Mouse (Mus musculus) Patski (cell line): ENCODE measurements around the gene Shmt2. TPM values are rescaled to one million over a fixed set of nuclear protein-coding genes. Genes with fewer than 3 reads are reported as not detected.

Experiments
- ATAC-seq: fragments of 100-300 bp; one replicate; pipeline ENCODE4 v1.8.0; 2021
- CTCF ChIA-PET: fragments of 350-600 bp; sonication (Branson Sonifier 250); formaldehyde crosslinking; loops from one replicate; lab custom pipeline; 2022; ENCODE audit warnings: inconsistent platforms; lab: Charles Lee
- POLR2A ChIA-PET: fragments of 350-600 bp; sonication (Branson Sonifier 250); formaldehyde crosslinking; loops from one replicate; lab custom pipeline; 2022; ENCODE audit warnings: antibody characterized with exemption, inconsistent platforms; lab: Charles Lee
- DNase-seq: peaks from one replicate; pipeline ENCODE4 v3.0.0-alpha.2; 2011; ENCODE audit warnings: low read depth, low spot score
- H3K27me3 ChIP-seq: fragments of 371-371 bp; one replicate; pipeline ENCODE4 v1.5.1; 2021
- CTCF ChIP-seq: fragments of 100-300 bp; IDR thresholded peaks from one replicate; pipeline ENCODE4 v1.5.1; 2021
- in situ Hi-C: fragments of 300-500 bp; cut with MboI; formaldehyde crosslinking; loops from 3 replicates; pipeline ENCODE4 v1.11.1; 2018; ENCODE audit warnings: low pct_unique_long_range_greater_than_20kb, mixed read lengths
- polyA plus RNA-seq: library from polyadenylated mRNA; unstranded; gene quantifications from one replicate; pipeline ENCODE4 v1.2.3, GENCODE M21; 2021

Shmt2 gene
- polyA plus RNA-seq, 1 experiment from 2014 or later, result 144 TPM

DNA sequence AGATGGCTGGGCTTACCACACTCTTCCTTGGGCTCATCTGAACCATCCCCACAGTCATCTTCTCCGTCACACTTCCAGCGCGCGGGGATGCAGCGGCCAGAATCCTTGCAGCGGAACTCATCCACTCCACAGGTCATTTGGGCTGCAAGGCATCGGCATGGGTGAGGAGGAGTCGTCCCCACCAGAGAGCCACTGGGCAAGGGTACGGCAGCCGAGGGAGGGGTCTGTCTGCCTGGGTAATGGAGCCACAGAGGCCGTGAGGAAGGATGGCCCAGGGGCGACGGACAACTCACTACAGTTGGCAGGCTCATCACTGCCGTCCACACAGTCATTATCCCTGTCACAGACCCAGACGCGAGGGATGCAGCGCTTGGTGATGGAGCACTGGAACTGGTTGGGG is 27.6 kb upstream of the Shmt2 start:
- no peaks in the 10 kb centered on the region for H3K27me3 ChIP-seq
- in situ Hi-C loops, result no loop called here
- DNase-seq (no peak), ATAC-seq (no peak)
- TF ChIP-seq CTCF, result no peak
- ChIA-PET POLR2A (no interaction called here), CTCF (no interaction called here)

DNA sequence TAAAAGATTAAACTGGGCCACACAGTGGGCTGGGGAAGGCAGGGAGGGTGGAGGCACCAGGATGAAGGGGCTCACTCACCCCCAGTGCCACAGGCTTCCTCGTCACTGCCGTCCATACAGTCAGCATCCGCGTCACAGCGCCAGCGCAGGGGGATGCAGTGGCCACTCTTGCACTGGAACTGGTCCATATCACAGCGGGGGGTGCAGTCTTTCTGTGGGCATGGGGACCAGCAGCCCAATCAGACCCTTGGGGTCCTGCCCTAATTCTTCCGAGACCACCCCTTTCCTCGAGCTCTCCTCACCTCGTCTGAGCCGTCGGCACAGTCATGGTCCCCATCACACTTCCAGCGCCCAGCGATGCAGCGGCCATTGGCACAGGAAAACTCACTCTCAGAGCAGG is 26.0 kb upstream of the Shmt2 start:
- TF ChIP-seq CTCF, result no peak
- no peak for ATAC-seq
- H3K27me3 ChIP-seq, result no peaks in the 10 kb centered on the region
- no peak for DNase-seq
- ChIA-PET CTCF (interaction anchor here (3.3 kb wide), 1 partner anchor 8 kb away, joined by 16 read pairs; no protein-coding TSS in a partner anchor), POLR2A (no interaction called here)
- in situ Hi-C loops, result no loop called here

DNA sequence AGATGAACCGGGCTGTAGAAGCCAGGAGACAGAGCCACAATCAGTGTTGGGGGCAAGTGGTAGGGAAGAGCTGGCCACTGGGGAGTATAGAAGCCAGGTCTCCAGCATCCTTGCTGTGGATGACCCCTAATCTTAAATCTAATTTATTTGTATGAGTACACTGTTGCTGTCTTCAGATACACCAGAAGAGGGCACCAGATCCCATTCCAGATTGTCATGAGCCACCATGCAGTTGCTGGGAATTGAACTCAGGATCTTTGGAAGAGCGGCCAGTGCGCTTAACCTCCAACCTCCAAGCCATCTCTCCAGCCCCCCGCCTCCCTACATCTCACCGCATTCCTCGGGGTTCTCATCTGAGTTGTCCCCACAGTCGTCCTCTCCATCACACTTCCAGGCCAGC is 24.3 kb upstream of the Shmt2 start:
- ATAC-seq, result no peak
- ChIA-PET CTCF (interaction anchor here (1.4 to 3.3 kb wide), 3 partner anchors 9 to 15 kb away, joined by 3 to 16 read pairs (median 3); no protein-coding TSS in a partner anchor), POLR2A (interaction anchor here (1.3 kb wide), 1 partner anchor 15 kb away, joined by 4 read pairs; no protein-coding TSS in a partner anchor)
- no peak for TF ChIP-seq CTCF
- DNase-seq, result no peak
- H3K27me3 ChIP-seq, result no peaks in the 10 kb centered on the region
- in situ Hi-C loops, result no loop called here

GRCm38 (mm10) chr10:127544375-127544774 is 22.1 kb upstream of the Shmt2 start:
- POLR2A ChIA-PET, result interaction anchor here (0.7 kb wide), 1 partner anchor 120 kb away, joined by 4 read pairs; no protein-coding TSS in a partner anchor
- no peak for ATAC-seq
- TF ChIP-seq CTCF, result no peak
- CTCF ChIA-PET, result interaction anchor here (0.9 to 2.1 kb wide), 5 partner anchors 11 to 87 kb away, joined by 3 to 7 read pairs (median 5); no protein-coding TSS in a partner anchor
- in situ Hi-C loops, result loop anchor here (5.0 kb wide), 1 partner anchor 37 kb away; no protein-coding TSS in a partner anchor
- H3K27me3 ChIP-seq, result no peaks in the 10 kb centered on the region
- no peak for DNase-seq

DNA sequence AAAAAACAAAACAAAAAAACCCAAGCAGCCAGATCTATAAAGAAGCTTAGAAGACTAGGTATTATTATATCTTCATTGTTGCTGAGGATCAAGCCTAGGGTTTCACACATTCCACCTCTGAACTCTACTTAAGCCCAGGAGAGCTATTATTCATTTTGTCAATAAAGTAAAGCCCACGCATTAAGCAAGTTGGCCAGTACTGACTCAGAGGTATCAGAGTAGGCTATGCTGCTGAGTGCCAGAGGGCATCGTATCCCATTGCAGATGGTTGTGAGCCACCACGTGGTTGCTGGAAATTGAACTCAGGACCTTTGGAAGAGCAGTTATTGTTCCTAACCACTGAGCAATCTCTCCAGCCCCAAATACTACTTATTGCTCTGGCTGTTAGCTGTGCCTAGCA is 21.7 kb upstream of the Shmt2 start:
- in situ Hi-C loops, result loop anchor here (5.0 kb wide), 1 partner anchor 37 kb away; no protein-coding TSS in a partner anchor
- ChIA-PET POLR2A (interaction anchor here (0.7 kb wide), 1 partner anchor 120 kb away, joined by 4 read pairs; no protein-coding TSS in a partner anchor), CTCF (interaction anchor here (0.9 to 2.1 kb wide), 5 partner anchors 11 to 87 kb away, joined by 3 to 7 read pairs (median 5); no protein-coding TSS in a partner anchor)
- DNase-seq, result no peak
- H3K27me3 ChIP-seq, result no peaks in the 10 kb centered on the region
- no peak for ATAC-seq
- no peak for TF ChIP-seq CTCF

- ChIA-PET POLR2A (no interaction called here), CTCF (interaction anchor here (1.6 to 2.9 kb wide), 3 partner anchors 12 to 45 kb away, joined by 3 to 15 read pairs (median 7); no protein-coding TSS in a partner anchor)
- no peak for TF ChIP-seq CTCF
- in situ Hi-C loops, result loop anchor here (5.0 kb wide), 1 partner anchor 35 kb away; no protein-coding TSS in a partner anchor
- H3K27me3 ChIP-seq, result no peaks in the 10 kb centered on the region
- DNase-seq (no peak), ATAC-seq (no peak)
These were observed 20.5 kb upstream of the Shmt2 start for GRCm38 (mm10) chr10:127542720-127543119.

DNA sequence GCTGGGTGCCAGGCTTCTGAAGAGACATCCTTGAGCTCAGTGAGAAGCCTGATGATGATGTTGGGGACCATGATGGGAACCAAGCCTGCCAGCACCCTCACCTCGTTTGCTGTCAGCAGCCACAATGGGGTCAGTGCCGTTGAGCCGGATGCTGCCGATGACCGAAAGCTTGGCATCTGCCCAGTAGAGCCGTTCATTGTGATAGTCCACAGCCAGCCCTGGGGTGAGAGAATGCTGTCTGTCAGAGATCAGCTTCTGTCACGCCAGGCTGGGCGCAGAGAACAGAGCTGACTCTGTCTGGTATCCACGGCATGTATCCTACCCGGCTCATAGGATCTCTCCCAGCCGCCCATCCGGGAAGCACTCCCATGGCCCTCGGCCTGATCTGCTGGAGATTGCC is 19.8 kb upstream of the Shmt2 start:
- in situ Hi-C loops, result loop anchor here (5.0 kb wide), 1 partner anchor 35 kb away; no protein-coding TSS in a partner anchor
- ATAC-seq, result peak; percentile 70
- no peak for TF ChIP-seq CTCF
- peak; percentile 74 for DNase-seq
- CTCF ChIA-PET, result interaction anchor here (1.6 to 2.9 kb wide), 2 partner anchors 29 to 45 kb away, joined by 3 to 15 read pairs; no protein-coding TSS in a partner anchor
- no peaks in the 10 kb centered on the region for H3K27me3 ChIP-seq
- POLR2A ChIA-PET, result no interaction called here

DNA sequence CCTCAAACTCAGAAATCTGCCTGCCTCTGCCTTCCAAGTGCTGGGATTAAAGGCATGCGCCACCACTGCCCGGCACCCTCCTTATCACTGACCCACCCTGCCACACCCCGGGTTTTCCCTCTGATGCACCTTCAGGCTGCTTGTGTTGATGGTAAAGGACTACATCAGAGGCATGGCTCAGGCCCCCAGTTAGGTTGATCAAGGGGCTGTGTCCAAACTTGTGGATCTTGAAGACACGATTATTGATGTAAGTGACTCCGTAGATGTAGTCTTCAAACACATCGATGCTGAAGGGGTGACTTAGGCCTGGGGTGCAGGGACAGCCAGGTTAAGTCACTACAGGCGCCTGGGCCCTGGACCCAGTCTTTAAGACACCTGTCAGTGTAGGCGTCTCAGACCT is 19.3 kb upstream of the Shmt2 start:
- in situ Hi-C loops, result loop anchor here (5.0 kb wide), 1 partner anchor 34 kb away; no protein-coding TSS in a partner anchor
- ChIA-PET POLR2A (no interaction called here), CTCF (interaction anchor here (1.0 to 2.9 kb wide), 3 partner anchors 14 to 44 kb away, joined by 3 to 15 read pairs (median 3); no protein-coding TSS in a partner anchor)
- no peaks in the 10 kb centered on the region for H3K27me3 ChIP-seq
- TF ChIP-seq CTCF, result no peak
- no peak for DNase-seq
- ATAC-seq, result no peak

DNA sequence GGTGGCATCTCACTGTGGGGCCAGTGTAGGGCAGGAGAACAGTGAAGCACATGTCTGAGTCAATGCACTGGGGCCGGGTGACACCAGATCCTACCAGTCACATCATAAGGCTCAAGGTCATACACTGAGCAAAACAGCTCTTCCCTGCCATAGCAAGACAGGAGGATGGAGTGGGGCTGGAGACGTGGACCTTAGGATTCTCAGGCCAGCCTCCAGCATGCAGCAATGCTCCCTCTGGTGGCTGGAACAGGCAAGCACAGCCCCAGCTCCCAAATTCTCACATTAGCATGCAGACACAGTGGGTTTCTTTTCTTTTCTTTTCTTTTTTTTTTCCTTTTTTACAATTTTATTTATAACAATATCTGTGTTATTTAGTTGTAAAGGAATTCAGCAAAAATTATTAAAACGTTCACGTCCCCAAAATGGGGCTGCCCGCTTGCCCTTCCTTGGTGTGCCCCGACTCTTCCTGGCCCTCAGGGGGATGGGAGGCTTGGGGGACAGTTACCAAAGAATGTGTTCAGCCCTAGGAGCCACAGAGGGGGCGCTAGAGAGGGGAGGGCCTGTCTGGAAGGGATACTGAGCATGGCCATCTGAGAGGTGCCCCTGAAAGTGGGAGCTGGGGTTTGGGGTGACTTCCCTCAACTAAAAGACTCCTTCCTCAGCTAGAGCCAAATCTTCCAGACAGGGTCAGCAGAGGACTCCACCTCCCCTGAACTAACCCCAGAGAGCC is 15.8 kb upstream of the Shmt2 start:
- ATAC-seq (no peak), DNase-seq (no peak)
- H3K27me3 ChIP-seq, result peaks cover 3% of the 10 kb centered on the region
- no peak for TF ChIP-seq CTCF
- ChIA-PET POLR2A (interaction anchor here (1.0 kb wide), 1 partner anchor 25 kb away, joined by 3 read pairs; no protein-coding TSS in a partner anchor), CTCF (interaction anchor here (0.8 to 6.0 kb wide), 23 partner anchors 9 to 199 kb away, joined by 3 to 101 read pairs (median 5); partner anchors contain the start of genes Ndufa4l2, Shmt2 and Stac3)
- in situ Hi-C loops, result no loop called here

DNA sequence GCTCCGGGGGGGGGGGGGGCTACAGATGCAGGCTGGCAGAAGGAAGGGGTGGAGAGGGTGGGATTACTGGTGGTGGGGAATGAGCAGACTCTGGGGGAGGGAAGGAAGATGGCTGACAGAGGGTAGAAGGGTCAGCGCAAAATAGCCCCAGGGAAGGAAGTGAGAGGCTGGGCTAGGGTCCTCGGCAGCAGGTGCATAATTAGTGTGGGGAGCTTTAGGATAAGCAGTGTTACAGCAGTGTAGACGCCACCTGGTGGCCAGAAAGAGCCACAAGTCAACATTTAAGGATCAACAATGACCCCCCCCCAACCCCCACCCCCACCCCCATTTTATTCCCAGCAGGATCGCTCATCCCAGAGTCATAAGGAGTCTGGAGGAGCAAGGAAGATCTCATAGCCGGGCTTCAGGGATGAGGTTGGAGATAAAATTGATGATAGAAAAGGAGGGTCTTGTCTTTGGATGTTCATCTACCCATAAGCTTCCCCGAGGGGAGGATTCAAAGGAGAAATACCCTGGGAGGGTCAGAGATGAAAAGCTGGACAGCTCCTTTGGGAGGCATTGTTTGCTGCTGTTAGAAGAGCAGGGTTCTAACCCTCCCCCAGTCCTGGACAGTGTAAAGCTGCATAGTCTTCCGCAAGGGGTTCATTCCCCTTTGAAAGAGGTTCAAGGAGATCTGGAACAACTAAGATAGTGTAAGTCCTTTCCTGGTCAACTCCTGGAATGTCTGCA is 14.5 kb upstream of the Shmt2 start:
- in situ Hi-C loops, result no loop called here
- DNase-seq, result no peak
- H3K27me3 ChIP-seq, result peaks cover 3% of the 10 kb centered on the region
- POLR2A ChIA-PET, result interaction anchor here (0.6 to 2.0 kb wide), 3 partner anchors 16 to 490 kb away, joined by 3 to 8 read pairs (median 5); no protein-coding TSS in a partner anchor
- no peak for ATAC-seq
- no peak for TF ChIP-seq CTCF
- CTCF ChIA-PET, result interaction anchor here (0.9 to 6.0 kb wide), 21 partner anchors 8 to 198 kb away, joined by 3 to 101 read pairs (median 5); partner anchors contain the start of genes Ndufa4l2, Shmt2 and Stac3
